Mouse (Mus musculus) thymus, adult 2 months (tissue): ENCODE results near the gene Adora1.

Experiments used
- CTCF ChIP-seq: fragments of 200-500 bp; IDR thresholded peaks from 2 replicates; pipeline ENCODE4 v1.5.1; 2012; ENCODE audit warnings: mild to moderate bottlenecking, control low read depth, low read length, moderate library complexity, borderline replicate concordance; ENCODE audit not compliant: control insufficient read depth, poor library complexity, insufficient read depth; ENCODE audit errors: extremely low read depth
- POLR2A ChIP-seq: fragments of 200-500 bp; IDR thresholded peaks from 2 replicates; pipeline ENCODE4 v1.6.1; 2012; ENCODE audit warnings: mild to moderate bottlenecking, low read length, control low read depth, moderate library complexity; ENCODE audit not compliant: control insufficient read depth, poor library complexity, insufficient read depth; ENCODE audit errors: extremely low read depth

GRCm38 (mm10) chr1:134222122-134223055, 12.8 kb downstream of the Adora1 start:
- no peak for TF ChIP-seq CTCF
- no peak for TF ChIP-seq POLR2A
